Mouse (Mus musculus) olfactory bulb, adult 2 months (tissue): ENCODE data around the gene Cited4.

ENCODE experiments used
- CTCF ChIP-seq: fragments of 200-500 bp; IDR thresholded peaks from 2 replicates; pipeline ENCODE4 v1.5.1; 2012; ENCODE audit warnings: low read depth, mild to moderate bottlenecking, low read length, moderate library complexity; ENCODE audit not compliant: insufficient read depth
- POLR2A ChIP-seq: fragments of 200-500 bp; IDR thresholded peaks from 2 replicates; pipeline ENCODE4 v1.6.1; 2012; ENCODE audit warnings: mild to moderate bottlenecking, low read depth, low read length, moderate library complexity; ENCODE audit not compliant: insufficient read depth

- TF ChIP-seq CTCF (no peak), POLR2A (no peak)
Observed at GRCm38 (mm10) chr4:120687282-120687681, 20.9 kb downstream of the Cited4 start.
